Mouse (Mus musculus): ENCODE results near the gene Wdr37. TPM values are rescaled to one million over a fixed set of nuclear protein-coding genes. Genes with fewer than 3 reads are reported as not detected.

Wdr37 gene
- polyA plus RNA-seq, 1 experiment = not detected

- peaks cover 4% of the 10 kb centered on the region; the same call in 1 of the 2 replicates for H3K4me1 ChIP-seq (ENCODE audit: control insufficient read depth, insufficient read depth, low read length)
- TF ChIP-seq CTCF (IDR thresholded peaks at IDR 0.05; ENCODE audit: insufficient read depth, low read depth, low read length) (no peak), POLR2A (IDR thresholded peaks at IDR 0.05; ENCODE audit: insufficient read depth, low read depth, low read length) (no peak)
- H3K27ac ChIP-seq (ENCODE audit: insufficient read depth, low read depth, low read length) = no peak overlapping the region
- no peak overlapping the region for H3K4me3 ChIP-seq (ENCODE audit: insufficient read depth, low read depth, low read length)
- 88% methylated on average over 14 of the region's 14 CpGs for WGBS
These were observed 87.2 kb downstream of the Wdr37 start for GRCm38 (mm10) chr13:8784308-8785061.

DNA sequence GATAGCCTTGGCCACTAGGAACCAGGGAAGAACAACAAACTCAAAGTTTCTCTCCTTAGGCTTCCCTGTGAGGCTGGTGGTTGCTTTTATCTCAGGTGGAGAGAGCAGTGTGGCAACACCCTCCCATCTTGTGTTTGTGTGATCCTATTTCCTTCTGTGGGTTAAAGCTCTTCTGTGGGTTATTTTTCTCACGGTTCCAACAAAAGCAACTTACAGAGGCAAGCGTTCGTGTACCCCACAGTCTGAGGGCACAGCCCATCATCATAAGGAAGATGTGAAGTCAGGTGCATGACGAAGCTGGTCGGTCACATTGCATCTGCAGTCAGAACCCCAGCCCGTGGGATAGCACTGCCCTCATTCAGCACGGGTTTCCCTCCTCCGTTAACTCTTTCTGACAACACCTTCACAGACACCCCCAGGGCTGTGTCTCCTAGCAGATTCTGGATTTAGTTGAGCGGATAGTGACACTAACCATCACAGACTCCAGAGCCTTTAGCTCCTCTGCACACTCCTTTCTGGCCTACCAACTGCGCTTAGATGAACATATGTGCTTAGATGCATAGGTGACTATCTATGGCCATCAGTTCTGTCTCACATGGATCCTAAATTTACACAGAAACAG is 87.9 kb downstream of the Wdr37 start:
- Histone ChIP-seq H3K4me3 (ENCODE audit: insufficient read depth, low read depth, low read length) (no peak overlapping the region), H3K4me1 (ENCODE audit: control insufficient read depth, insufficient read depth, low read length) (peaks cover 4% of the 10 kb centered on the region; the same call in 1 of the 2 replicates), H3K27ac (ENCODE audit: insufficient read depth, low read depth, low read length) (no peak overlapping the region)
- WGBS = 88% methylated on average over 10 of the region's 10 CpGs
- TF ChIP-seq POLR2A (IDR thresholded peaks at IDR 0.05; ENCODE audit: insufficient read depth, low read depth, low read length) (no peak), CTCF (IDR thresholded peaks at IDR 0.05; ENCODE audit: insufficient read depth, low read depth, low read length) (no peak)

DNA sequence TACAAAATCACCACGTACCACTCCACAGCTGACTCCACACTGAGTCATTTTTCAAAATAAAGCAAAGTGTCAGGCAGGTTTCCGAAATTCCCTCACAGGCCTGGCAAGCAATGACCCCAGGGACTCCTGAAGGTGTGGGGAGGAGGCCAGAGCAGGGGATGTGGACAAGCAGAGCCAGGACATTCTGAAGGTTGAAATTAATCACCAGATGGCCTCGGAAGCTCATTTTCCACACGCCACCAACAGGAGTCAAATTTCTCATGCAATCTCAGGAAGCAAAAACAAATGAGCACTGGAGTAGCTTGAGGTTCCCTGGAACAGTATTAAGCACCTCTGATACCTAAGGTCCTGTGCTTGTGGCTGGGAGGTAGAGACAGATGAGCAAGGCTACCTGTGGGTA is 89.1 kb downstream of the Wdr37 start:
- WGBS = 59% methylated on average over 4 of the region's 4 CpGs
- Histone ChIP-seq H3K4me1 (ENCODE audit: control insufficient read depth, insufficient read depth, low read length) (peaks cover 4% of the 10 kb centered on the region; the same call in 1 of the 2 replicates), H3K27ac (ENCODE audit: insufficient read depth, low read depth, low read length) (no peak overlapping the region), H3K4me3 (ENCODE audit: insufficient read depth, low read depth, low read length) (no peak overlapping the region)
- TF ChIP-seq POLR2A (IDR thresholded peaks at IDR 0.05; ENCODE audit: insufficient read depth, low read depth, low read length) = no peak
- TF ChIP-seq CTCF (IDR thresholded peaks at IDR 0.05; ENCODE audit: insufficient read depth, low read depth, low read length) = no peak

GRCm38 (mm10) chr13:8780441-8780840 is 91.3 kb downstream of the Wdr37 start:
- TF ChIP-seq POLR2A (IDR thresholded peaks at IDR 0.05; ENCODE audit: insufficient read depth, low read depth, low read length) = no peak
- TF ChIP-seq CTCF (IDR thresholded peaks at IDR 0.05; ENCODE audit: insufficient read depth, low read depth, low read length) = no peak
- peaks cover 4% of the 10 kb centered on the region; the same call in 1 of the 2 replicates for H3K4me1 ChIP-seq (ENCODE audit: control insufficient read depth, insufficient read depth, low read length)

DNA sequence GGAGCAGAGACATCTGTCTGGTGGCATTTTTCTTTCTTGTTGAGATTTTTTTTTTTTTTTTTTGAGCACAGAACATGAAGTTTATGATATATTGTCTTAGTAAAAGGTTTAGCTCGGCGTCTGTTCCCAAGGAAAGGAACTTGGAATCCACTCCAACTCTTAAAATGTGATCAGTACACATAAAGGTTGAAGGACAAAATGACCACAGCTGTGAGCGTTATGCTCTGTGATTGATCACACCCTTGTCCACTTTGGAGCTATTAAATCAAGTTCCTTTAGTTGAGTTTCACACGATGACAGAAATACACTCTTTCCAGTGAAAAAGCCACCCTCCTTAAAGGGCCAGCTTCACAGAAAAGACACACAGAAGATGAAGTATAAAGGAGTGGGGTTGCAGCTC is 101.1 kb downstream of the Wdr37 start:
- whole genome bisulfite sequencing = 80% methylated on average over 4 of the region's 4 CpGs
- no peaks in the 10 kb centered on the region for H3K4me1 ChIP-seq (ENCODE audit: control insufficient read depth, insufficient read depth, low read length)
- H3K4me3 ChIP-seq (ENCODE audit: insufficient read depth, low read depth, low read length) = no peak overlapping the region
- H3K27ac ChIP-seq (ENCODE audit: insufficient read depth, low read depth, low read length) = no peak overlapping the region
- TF ChIP-seq CTCF (IDR thresholded peaks at IDR 0.05; ENCODE audit: insufficient read depth, low read depth, low read length) = no peak
- no peak for TF ChIP-seq POLR2A (IDR thresholded peaks at IDR 0.05; ENCODE audit: insufficient read depth, low read depth, low read length)

More at GRCm38 (mm10) chr13:8780441-8780840, 91.3 kb downstream of the Wdr37 start:
- 58% methylated on average over 4 of the region's 4 CpGs for WGBS
- H3K4me3 ChIP-seq (ENCODE audit: insufficient read depth, low read depth, low read length) = no peak overlapping the region
- no peak overlapping the region for H3K27ac ChIP-seq (ENCODE audit: insufficient read depth, low read depth, low read length)

DNA sequence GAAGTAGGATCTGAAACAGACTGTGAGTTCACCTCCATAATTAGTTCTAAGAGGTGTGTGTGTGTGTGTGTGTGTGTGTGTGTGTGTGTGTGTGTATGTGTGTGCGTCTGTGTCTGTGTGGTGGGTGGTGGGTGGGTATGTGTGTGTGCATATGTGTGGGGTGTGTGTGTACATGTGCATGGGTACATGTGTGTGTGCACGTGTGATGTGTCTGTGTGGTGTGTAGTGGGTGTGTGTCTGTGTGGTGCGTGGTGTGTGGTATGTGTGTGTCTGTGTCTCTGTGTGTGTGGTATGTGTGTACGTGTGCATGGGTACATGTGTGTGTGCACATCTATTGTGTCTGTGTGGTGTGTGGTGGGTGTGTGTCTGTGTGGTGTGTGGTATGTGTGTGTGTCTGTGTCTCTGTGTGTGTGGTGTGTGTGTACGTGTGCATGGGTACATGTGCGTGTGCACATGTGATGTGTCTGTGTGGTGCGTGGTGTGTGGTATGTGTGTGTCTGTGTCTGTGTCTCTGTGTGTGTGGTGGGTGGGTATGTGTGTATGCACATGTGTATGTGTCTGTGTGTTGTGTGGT is 102.0 kb downstream of the Wdr37 start:
- WGBS = 98% methylated on average over 7 of the region's 7 CpGs

DNA sequence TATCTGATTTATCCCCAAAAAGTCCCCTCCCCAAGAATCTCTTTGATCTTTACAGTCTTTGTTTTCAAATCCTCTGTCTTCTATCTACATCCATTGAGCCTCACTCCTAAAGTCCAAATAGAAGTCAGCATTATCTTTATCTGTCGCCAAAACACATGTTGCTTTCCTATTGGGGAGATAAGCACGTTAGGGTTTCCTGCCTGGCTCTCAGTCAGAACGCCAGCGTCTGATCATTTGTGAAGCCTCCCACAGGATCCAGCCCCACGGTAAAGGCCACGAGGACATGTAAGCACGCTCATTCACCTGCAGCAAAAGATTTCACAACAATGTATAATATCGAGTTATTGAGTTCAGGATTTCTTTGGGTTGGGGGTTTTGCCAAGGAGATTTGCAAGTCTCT is 110.8 kb downstream of the Wdr37 start:
- TF ChIP-seq POLR2A (IDR thresholded peaks at IDR 0.05; ENCODE audit: insufficient read depth, low read depth, low read length) = no peak
- TF ChIP-seq CTCF (IDR thresholded peaks at IDR 0.05; ENCODE audit: insufficient read depth, low read depth, low read length) = no peak
- 82% methylated on average over 8 of the region's 8 CpGs for WGBS
- no peak overlapping the region for H3K27ac ChIP-seq (ENCODE audit: insufficient read depth, low read depth, low read length)
- H3K4me1 ChIP-seq (ENCODE audit: control insufficient read depth, insufficient read depth, low read length) = no peaks in the 10 kb centered on the region
- H3K4me3 ChIP-seq (ENCODE audit: insufficient read depth, low read depth, low read length) = no peak overlapping the region

More for the DNA sequence above, 102.0 kb downstream of the Wdr37 start:
- TF ChIP-seq CTCF (IDR thresholded peaks at IDR 0.05; ENCODE audit: insufficient read depth, low read depth, low read length) (no peak), POLR2A (IDR thresholded peaks at IDR 0.05; ENCODE audit: insufficient read depth, low read depth, low read length) (no peak)
- Histone ChIP-seq H3K4me3 (ENCODE audit: insufficient read depth, low read depth, low read length) (no peak overlapping the region), H3K27ac (ENCODE audit: insufficient read depth, low read depth, low read length) (no peak overlapping the region), H3K4me1 (ENCODE audit: control insufficient read depth, insufficient read depth, low read length) (no peaks in the 10 kb centered on the region)

Other genes starting within 250 kb of the Wdr37 start
- gene Idi1, start 13.6 kb upstream of the Wdr37 start, polyA plus RNA-seq (2012; ENCODE audit: insufficient read depth, insufficient read length, low replicate concordance, missing spikeins) = not detected in 2 replicates
- not detected in 2 replicates for gene Gm9745, start 76.3 kb upstream of the Wdr37 start, polyA plus RNA-seq (2012; ENCODE audit: insufficient read depth, insufficient read length, low replicate concordance, missing spikeins)
- not detected in 2 replicates for gene Idi2, start 81.0 kb upstream of the Wdr37 start, polyA plus RNA-seq (2012; ENCODE audit: insufficient read depth, insufficient read length, low replicate concordance, missing spikeins)
- not detected in 2 replicates for gene Gtpbp4, start 124.2 kb upstream of the Wdr37 start, polyA plus RNA-seq (2012; ENCODE audit: insufficient read depth, insufficient read length, low replicate concordance, missing spikeins)
- not detected in 2 replicates for gene Larp4b, start 222.0 kb upstream of the Wdr37 start, polyA plus RNA-seq (2012; ENCODE audit: insufficient read depth, insufficient read length, low replicate concordance, missing spikeins)

Data from olfactory bulb, adult 2 months (tissue).